Mouse (Mus musculus): ENCODE measurements around the gene Prtg. TPM values are rescaled to one million over a fixed set of nuclear protein-coding genes. Genes with fewer than 3 reads are reported as not detected.
A peak's percentile ranks its signal among the peaks of the same experiment; 100 is the strongest.

The Prtg gene
- polyA plus RNA-seq, 1 experiment from 2014 or later: 0.45 TPM

DNA sequence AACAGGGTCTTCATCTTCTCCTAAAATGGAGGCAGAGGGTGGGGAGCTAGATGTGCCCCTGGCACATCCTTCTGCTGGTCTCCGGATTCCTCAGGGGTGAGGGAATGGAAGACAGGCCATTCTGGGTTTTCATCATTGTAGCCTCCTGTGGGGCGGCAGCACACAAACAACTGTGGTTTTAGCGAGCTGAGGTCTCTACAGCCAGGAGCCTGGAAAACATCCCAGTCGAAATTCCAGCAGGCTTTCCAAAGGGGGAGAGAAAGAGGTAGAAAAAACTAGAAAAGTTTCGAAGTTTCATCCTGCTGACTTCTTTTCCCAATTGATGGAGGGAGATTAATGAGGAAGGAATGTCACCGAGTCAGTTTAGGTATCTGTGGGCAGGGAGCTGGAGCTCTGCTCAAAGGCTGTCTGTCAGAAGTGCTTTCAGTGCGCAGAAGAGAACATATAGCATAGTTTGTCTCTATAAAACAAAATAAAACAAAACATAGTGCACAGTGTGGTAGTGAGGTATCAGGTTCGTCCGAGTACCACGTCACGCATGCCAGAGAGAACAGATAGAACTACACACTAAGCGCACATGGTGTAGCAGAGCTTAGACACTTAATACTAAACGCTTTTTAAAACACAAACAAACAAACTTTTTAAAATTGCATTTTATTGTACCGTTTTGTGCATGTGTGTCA is 16.0 kb upstream of the Prtg start:
- Histone ChIP-seq H3K27ac (no peak overlapping the region), H3K36me3 (replicated peaks) (no peaks in the 10 kb centered on the region), H3K4me2 (no peak overlapping the region), H3K4me1 (no peaks in the 10 kb centered on the region), H3K9me3 (no peaks in the 10 kb centered on the region), H3K27me3 (replicated peaks) (no peaks in the 10 kb centered on the region), H3K4me3 (no peak overlapping the region), H3K9ac (no peak overlapping the region)
- 56% methylated on average over 14 of the region's 14 CpGs for WGBS
- ATAC-seq (replicated peaks): no peak

DNA sequence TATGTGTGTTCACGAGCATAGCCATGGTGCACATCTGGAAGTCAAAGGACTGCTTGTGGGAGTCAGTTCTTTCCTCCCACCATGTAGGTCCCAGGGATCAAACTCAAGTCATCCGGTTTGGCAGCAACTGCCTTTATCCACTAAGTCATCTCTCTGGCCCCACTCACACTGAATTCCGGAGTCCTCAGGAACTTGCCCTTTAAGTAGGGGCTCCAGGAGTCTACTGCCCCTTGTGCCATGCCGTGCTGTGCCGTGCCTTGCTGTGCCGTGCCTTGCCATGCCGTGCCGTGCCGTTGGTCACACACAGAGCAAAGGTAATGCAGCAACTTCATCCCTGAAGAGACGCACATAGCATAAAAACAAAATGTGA is 15.5 kb upstream of the Prtg start:
- Histone ChIP-seq H3K4me3 (no peak overlapping the region), H3K36me3 (replicated peaks) (no peaks in the 10 kb centered on the region), H3K27me3 (replicated peaks) (no peaks in the 10 kb centered on the region), H3K4me2 (no peak overlapping the region), H3K27ac (no peak overlapping the region), H3K9me3 (no peaks in the 10 kb centered on the region), H3K4me1 (no peaks in the 10 kb centered on the region), H3K9ac (no peak overlapping the region)
- WGBS: 48% methylated on average over 10 of the region's 10 CpGs
- ATAC-seq (replicated peaks): no peak

DNA sequence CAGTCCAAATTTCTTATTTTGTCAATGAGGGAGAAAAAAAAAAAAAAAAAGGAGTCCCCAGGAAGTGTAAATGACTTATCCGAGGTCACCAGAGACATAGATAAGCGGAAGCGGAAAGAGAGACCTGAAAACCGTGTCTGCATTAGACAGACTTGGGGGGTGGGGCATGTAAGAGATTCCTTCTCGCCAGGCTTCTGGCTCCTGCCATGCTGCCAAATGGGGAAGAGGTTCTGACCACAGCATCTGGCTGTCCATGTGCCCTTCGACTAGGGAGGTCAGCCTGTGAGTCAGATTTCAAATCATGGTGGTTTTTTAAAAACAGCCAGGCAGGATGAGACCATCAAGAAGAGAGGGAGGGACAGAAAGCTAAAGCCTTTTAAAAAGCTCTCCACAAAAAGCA is 15.0 kb upstream of the Prtg start:
- ATAC-seq (replicated peaks): no peak
- no peaks in the 10 kb centered on the region for H3K9me3 ChIP-seq
- no peaks in the 10 kb centered on the region for H3K27me3 ChIP-seq (replicated peaks)
- WGBS: 11% methylated on average over 6 of the region's 6 CpGs
- no peaks in the 10 kb centered on the region for H3K36me3 ChIP-seq (replicated peaks)
- H3K27ac ChIP-seq: no peak overlapping the region
- H3K4me1 ChIP-seq: no peaks in the 10 kb centered on the region
- no peak overlapping the region for H3K9ac ChIP-seq
- H3K4me2 ChIP-seq: peak overlapping the region; percentile 4; the same call in 1 of the 2 replicates
- no peak overlapping the region for H3K4me3 ChIP-seq

DNA sequence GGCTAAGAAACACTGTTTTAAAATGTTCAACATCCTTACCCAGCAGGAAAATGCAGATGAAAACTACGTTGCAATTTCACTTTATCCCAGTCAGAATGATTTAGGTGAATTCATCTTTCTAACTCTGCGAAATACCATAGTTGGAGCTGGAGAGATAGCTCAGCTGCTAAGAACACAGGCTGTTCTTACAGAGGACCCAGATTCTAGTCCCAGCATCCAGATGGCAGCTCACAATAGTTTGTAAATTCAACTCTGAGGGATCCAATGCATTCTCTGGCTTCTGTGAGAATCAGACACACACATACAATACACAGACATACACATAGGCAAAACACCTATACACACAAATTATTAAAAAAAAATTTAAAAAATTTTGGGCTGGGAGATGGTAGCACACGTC is 11.4 kb upstream of the Prtg start:
- Histone ChIP-seq H3K4me1 (no peaks in the 10 kb centered on the region), H3K36me3 (replicated peaks) (no peaks in the 10 kb centered on the region), H3K27me3 (replicated peaks) (no peaks in the 10 kb centered on the region), H3K27ac (no peak overlapping the region), H3K4me2 (no peak overlapping the region), H3K9me3 (no peaks in the 10 kb centered on the region), H3K4me3 (no peak overlapping the region), H3K9ac (no peak overlapping the region)
- WGBS: 86% methylated on average over 3 of the region's 3 CpGs
- no peak for ATAC-seq (replicated peaks)

DNA sequence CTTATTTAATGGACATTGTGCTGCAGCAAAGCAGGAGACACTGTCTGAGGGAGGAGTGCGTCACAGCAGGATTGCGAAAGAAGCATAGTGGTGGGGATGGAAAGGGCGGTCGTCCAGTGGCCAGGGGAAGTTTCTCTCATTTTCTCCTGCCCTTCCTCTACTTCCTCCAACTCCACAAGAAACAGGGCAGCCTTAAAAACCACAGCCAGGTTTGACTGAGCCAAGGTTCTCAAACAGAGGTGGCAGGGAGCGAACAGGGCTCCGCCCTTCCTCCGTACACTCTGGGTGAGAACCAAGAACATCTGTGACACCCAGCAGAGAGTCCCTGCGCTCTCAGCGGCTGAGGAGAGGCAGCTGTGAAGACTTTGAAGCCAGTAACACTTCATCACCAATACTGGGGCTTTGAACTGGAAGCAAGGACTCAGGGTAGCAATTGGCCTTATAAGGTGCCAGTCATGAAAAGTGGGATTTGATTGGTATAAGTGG is 9.5 kb upstream of the Prtg start:
- H3K9me3 ChIP-seq: no peaks in the 10 kb centered on the region
- 52% methylated on average over 9 of the region's 9 CpGs for WGBS

DNA sequence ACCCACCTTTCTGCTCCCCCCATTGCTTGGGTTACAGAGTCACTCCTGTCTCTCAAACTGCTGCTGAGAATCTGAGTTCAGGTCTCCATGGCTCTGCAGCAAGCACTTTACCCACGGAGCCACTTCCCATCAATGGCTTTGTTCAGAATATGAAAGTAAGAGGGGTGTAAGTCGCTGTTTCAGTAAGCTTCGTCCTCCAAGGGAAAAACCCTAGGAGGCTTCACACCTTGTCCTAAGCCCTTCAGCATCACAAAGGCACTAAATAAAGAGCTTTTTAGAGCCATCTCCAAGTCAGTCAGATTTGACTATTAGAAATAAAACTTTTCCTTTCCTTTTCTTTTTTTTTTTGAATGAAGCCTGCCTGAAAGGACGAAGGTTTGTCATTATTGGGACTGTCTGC is 3.4 kb upstream of the Prtg start:
- Histone ChIP-seq H3K9ac (no peak overlapping the region), H3K4me1 (peaks cover 15% of the 10 kb centered on the region), H3K27ac (no peak overlapping the region), H3K4me2 (no peak overlapping the region), H3K4me3 (no peak overlapping the region), H3K27me3 (replicated peaks) (no peaks in the 10 kb centered on the region), H3K9me3 (no peaks in the 10 kb centered on the region), H3K36me3 (replicated peaks) (no peaks in the 10 kb centered on the region)
- WGBS: 26% methylated on average over 4 of the region's 4 CpGs
- no peak for ATAC-seq (replicated peaks)

More for the DNA sequence above, 9.5 kb upstream of the Prtg start:
- Histone ChIP-seq H3K9ac (no peak overlapping the region), H3K4me1 (no peaks in the 10 kb centered on the region), H3K27me3 (replicated peaks) (no peaks in the 10 kb centered on the region), H3K4me2 (no peak overlapping the region), H3K27ac (no peak overlapping the region), H3K4me3 (no peak overlapping the region), H3K36me3 (replicated peaks) (no peaks in the 10 kb centered on the region)
- ATAC-seq (replicated peaks): no peak

DNA sequence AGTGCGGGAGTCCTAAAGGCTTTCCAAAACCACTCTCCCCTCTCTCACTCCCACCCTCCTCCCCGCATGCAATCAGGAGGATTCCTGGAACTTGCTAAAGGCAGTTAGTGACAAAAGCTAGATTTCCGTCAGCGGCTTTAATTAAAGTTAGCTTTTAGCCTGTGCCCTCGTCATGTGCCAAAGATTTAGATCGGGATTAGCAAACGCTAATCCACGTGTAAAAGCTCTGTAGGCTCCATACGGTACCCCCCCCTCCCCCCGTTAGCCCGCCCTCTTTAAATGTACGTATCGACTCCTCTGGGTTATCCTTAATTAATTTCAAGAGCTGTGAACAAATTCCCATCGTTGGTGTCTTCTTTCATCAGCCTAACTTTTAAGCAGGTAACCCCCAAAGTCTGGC is 528 bp upstream of the Prtg start:
- 2% methylated on average over 14 of the region's 14 CpGs for WGBS
- Histone ChIP-seq H3K4me3 (peak overlapping the region; percentile 57; the same call in 1 of the 2 replicates), H3K4me2 (peak overlapping the region; percentile 99), H3K27me3 (replicated peaks) (peaks cover 8% of the 10 kb centered on the region), H3K27ac (no peak overlapping the region), H3K9me3 (no peaks in the 10 kb centered on the region), H3K36me3 (replicated peaks) (no peaks in the 10 kb centered on the region), H3K4me1 (peaks cover 15% of the 10 kb centered on the region), H3K9ac (no peak overlapping the region)
- no peak for ATAC-seq (replicated peaks)

DNA sequence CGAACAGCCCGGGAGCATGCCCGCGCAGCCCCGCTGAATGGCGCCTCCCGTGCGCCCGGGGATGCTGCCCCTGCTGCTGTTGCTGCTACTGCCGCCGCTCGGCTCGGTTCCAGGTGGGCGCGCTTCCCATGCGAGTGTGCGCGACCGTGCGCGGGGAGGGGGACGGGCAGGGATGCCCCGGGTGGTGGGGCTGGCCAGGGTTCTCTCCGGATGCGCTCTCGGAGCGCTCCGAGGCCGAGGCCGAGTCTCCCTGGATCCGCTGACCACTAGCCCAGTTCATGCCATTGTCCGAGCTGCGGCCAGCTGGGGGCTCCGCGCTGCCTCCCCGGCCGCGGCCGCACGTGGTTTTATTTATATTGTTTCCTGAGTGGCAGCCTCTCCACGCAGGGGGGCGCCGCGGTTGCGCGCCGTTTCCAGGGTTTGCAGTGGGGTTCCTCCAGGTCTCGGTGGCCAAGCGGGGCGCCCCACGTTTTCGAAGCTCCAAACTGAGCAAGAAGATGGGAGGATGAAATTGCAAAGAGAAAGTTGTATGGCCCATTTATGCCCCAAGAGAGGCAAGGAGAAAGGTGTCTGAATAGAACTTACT is 839 bp downstream of the Prtg start:
- peak; percentile 87 for ATAC-seq (replicated peaks)

DNA sequence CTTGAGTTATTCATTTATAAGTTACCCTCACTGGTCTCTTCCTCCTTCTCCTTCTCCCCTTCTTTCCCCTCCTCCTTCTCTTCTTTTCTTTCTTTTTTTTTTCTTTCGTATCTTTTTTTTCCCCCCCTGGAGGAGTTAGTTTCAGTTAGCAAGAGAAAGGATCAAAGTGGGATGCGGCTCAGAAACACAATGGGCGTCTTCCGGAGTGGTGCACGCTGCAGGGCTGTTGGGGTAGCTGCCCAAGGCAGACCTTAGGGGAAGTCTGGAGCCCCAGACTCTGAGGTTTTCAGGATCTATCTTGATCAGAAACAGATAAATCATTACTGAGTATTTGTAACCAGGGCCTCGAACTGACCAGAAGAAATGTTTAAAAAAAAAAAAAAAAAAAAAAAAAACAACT is 1.5 kb downstream of the Prtg start:
- H3K27ac ChIP-seq: no peak overlapping the region
- H3K4me3 ChIP-seq: peak overlapping the region; percentile 57
- peaks cover 15% of the 10 kb centered on the region for H3K27me3 ChIP-seq (replicated peaks)
- no peaks in the 10 kb centered on the region for H3K9me3 ChIP-seq
- no peak for ATAC-seq (replicated peaks)
- peak overlapping the region; percentile 99 for H3K4me2 ChIP-seq
- peaks cover 19% of the 10 kb centered on the region for H3K4me1 ChIP-seq
- H3K9ac ChIP-seq: no peak overlapping the region
- H3K36me3 ChIP-seq (replicated peaks): no peaks in the 10 kb centered on the region
- WGBS: under 1% methylated on average over 6 of the region's 6 CpGs

More for the DNA sequence above, 839 bp downstream of the Prtg start:
- peak overlapping the region; percentile 47 for H3K27ac ChIP-seq
- peak overlapping the region; percentile 56 for H3K9ac ChIP-seq
- peak overlapping the region; percentile 57 for H3K4me3 ChIP-seq
- H3K9me3 ChIP-seq: no peaks in the 10 kb centered on the region
- H3K27me3 ChIP-seq (replicated peaks): peaks cover 13% of the 10 kb centered on the region
- peaks cover 16% of the 10 kb centered on the region for H3K4me1 ChIP-seq
- WGBS: under 1% methylated on average over 44 of the region's 52 CpGs
- no peaks in the 10 kb centered on the region for H3K36me3 ChIP-seq (replicated peaks)
- H3K4me2 ChIP-seq: peak overlapping the region; percentile 99

DNA sequence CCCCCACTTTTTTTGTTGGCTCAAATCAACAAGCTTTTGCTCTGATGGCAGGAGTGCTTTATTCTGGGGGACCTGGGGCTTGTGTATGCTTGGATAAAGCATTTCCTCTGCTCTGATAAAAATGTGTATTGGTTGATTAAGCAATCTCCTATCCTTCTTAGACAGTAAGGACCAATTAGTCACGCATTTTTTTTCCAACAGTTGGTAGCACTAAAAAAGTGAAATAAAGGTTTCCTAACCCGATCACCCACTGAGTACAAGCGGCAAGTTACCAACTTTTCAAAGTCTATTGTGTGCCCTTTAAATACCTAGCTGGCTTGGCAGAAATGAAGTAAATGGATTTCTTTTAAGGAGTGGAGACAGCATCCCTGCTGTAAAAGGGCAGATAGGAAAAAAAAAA is 1.9 kb downstream of the Prtg start:
- Histone ChIP-seq H3K4me1 (peaks cover 19% of the 10 kb centered on the region), H3K27me3 (replicated peaks) (peaks cover 15% of the 10 kb centered on the region), H3K4me3 (no peak overlapping the region), H3K9me3 (no peaks in the 10 kb centered on the region), H3K9ac (no peak overlapping the region), H3K36me3 (replicated peaks) (no peaks in the 10 kb centered on the region), H3K27ac (no peak overlapping the region), H3K4me2 (peak overlapping the region; percentile 99)
- ATAC-seq (replicated peaks): no peak
- 16% methylated on average over 3 of the region's 3 CpGs for WGBS

DNA sequence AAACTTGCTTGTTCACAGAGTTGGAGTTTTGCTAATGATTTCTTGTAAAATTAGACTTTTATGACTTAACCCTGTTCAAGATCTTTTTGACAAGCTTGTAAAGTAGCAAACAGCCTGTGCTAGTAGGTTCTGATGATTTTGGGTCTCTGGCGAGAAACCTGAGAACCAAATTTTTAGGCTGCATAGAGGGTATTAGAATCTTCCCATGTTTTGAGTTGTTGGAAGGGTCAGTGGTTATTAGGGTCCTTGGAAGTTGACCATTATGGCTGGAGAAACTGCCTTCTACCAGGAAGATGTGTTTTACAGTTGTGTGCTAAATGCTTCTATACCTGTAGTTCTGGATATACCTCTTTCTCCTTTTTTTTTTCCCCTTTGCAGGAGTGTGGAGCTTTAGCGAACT is 2.4 kb downstream of the Prtg start:
- ATAC-seq (replicated peaks): no peak
- no peak overlapping the region for H3K27ac ChIP-seq
- H3K9me3 ChIP-seq: no peaks in the 10 kb centered on the region
- H3K4me3 ChIP-seq: no peak overlapping the region
- H3K4me2 ChIP-seq: no peak overlapping the region
- H3K9ac ChIP-seq: no peak overlapping the region
- peaks cover 15% of the 10 kb centered on the region for H3K27me3 ChIP-seq (replicated peaks)
- H3K4me1 ChIP-seq: peaks cover 19% of the 10 kb centered on the region
- no peaks in the 10 kb centered on the region for H3K36me3 ChIP-seq (replicated peaks)
- 52% methylated on average over 2 of the region's 2 CpGs for WGBS

DNA sequence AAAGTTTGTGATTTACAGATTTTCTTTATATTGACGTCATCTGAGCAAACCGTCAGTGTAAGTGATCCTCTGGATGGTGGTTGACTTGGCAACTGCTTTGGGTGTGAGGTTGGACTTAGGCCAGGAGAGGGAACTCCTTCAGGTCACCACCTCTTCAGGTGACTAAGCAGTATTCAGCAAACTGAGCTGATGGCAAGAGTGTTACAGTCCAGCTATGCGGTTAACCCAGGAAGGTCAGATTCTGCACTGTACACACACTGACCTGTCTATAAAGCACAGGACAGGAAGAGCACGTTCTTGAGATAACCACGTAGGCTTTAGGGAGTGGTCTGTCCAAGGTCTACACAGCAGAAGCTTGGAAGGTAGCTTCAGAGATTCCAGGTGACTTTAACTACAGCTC is 3.9 kb downstream of the Prtg start:
- Histone ChIP-seq H3K36me3 (replicated peaks) (no peaks in the 10 kb centered on the region), H3K27ac (no peak overlapping the region), H3K4me3 (no peak overlapping the region), H3K9me3 (no peaks in the 10 kb centered on the region), H3K4me2 (no peak overlapping the region), H3K4me1 (peaks cover 19% of the 10 kb centered on the region), H3K27me3 (replicated peaks) (peaks cover 15% of the 10 kb centered on the region), H3K9ac (no peak overlapping the region)
- WGBS: 64% methylated on average over 5 of the region's 5 CpGs
- no peak for ATAC-seq (replicated peaks)

DNA sequence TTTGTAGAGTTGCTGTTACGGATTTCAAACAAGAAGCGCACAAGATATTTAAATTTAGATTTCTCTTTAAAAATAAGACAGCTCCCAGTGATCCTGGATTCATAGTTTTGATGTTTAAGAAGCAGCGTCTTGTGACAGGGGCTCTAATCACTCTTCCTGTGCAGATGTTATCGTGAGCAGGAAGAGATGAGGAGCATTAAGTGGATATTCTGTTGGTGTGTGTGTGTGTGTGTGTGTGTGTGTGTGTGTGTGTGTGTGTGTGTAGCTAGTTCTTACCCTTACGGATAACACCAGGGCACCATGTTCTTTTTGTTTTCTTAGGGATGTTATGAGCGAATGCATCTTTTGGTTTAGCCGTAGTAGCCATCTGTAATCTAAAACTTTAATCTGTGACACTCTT is 5.4 kb downstream of the Prtg start:
- Histone ChIP-seq H3K4me3 (no peak overlapping the region), H3K9ac (no peak overlapping the region), H3K4me1 (peaks cover 12% of the 10 kb centered on the region), H3K4me2 (no peak overlapping the region), H3K27me3 (replicated peaks) (peaks cover 15% of the 10 kb centered on the region), H3K36me3 (replicated peaks) (no peaks in the 10 kb centered on the region), H3K9me3 (no peaks in the 10 kb centered on the region), H3K27ac (no peak overlapping the region)
- 34% methylated on average over 7 of the region's 7 CpGs for WGBS
- no peak for ATAC-seq (replicated peaks)

Data from midbrain, embryonic 15.5 days (tissue).